Mouse (Mus musculus): ENCODE measurements around the gene Mrgbp.

Gene Mrgbp

DNA sequence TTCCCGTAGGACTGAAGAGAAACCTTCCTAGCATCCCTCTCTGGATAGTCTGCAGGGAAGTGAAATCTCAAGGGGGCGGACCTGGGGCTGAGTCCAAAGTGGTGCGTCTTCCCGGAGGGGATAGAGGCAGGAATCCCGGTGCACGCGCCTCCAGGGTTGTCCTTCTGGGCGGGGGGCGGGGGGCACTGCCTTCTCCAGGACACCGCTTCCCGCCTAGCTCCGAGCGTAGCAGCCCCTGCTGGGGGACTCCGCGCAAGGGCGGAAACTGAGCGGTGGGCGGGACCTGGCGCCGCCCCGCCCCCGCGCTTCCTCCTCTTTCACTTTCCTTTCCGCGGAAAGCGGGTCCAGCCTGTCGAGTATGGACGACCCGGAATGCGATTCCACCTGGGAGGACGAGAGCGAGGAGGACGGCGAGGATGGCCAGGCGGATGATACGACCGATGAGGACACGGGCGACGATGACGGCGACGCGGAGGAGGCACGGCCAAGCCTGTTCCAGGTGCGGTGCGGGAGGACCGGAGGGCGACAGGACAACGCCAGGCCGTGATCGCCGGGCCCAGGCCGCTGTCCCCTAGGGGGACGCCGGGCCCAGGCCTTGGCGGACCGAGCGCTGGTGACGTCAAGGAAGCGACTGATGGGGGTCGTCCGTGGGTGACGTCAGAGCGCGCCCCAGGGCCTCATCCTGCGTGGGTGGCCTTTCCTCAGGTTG, 8.2 kb downstream of the Mrgbp start, which contains the start of gene Ogfr:
Ogfr (plus strand) TSS at position 123 of the 709 bp plus-strand sequence.
- DNase-seq (ENCODE audit: low spot score), result peak; percentile 88

- DNase-seq (ENCODE audit: low spot score), result no peak
Measured at GRCm38 (mm10) chr2:180597490-180597889, 16.4 kb downstream of the Mrgbp start, which contains the start of gene Col9a3. Gene Col9a3, plus strand, starts transcription at chr2:180597790.

DNA sequence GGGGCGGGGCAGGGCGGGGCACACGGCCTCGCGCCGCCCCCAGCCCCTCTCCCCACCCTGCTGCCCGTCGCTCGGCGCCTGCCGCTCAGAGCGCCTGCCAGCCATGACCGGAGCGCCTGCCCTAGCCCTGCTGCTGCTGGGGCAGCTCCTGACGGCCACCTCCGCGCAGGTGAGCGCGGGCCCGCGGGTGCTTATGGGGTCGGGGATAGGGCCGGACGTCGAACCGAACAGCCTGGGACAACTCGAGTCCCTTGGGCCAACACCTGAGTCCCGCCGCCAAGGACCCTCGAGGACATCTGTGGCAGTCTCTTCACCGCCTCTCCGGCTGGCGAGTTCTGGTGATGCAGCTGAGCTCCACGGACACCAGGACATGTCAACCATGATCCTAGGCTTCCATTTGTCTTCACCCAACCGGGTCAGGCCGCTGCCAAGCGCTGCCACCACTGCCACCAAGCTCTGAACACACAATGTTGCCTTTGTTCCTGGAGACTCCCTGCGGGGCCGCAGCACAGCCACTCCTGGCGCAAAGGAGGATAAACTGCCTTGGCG, 17.1 kb downstream of the Mrgbp start:
- peak; percentile 55 for DNase-seq (ENCODE audit: low spot score)

DNA sequence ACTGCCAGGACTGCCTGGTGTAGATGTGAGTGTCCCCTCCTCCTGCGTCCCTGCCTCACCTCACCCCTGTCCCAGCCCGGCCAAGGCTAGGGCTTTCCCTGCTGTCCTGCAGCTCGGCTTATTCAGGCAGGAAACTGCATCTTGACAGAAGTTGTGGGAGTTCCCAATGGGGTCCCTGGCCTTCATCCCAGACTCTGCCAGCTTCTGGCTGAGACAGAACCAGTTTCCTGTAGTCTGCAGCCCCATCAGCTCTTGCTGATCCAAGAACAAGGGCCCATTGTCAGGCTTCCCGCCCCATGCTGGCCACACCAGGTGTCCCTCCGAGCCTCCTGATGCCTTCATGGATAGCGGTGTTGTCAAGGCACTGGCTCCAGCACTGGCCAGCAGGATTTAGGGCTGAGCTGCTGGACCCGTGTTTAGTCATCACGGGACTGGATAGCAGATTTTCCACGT, 19.5 kb downstream of the Mrgbp start:
- no peak for DNase-seq (ENCODE audit: low spot score)

GRCm38 (mm10) chr2:180604781-180605180, 23.7 kb downstream of the Mrgbp start:
- no peak for DNase-seq (ENCODE audit: low spot score)

- no peak for DNase-seq (ENCODE audit: low spot score)
Measured at GRCm38 (mm10) chr2:180610283-180610682, 29.2 kb downstream of the Mrgbp start.

- no peak for DNase-seq (ENCODE audit: low spot score)
Measured at GRCm38 (mm10) chr2:180611882-180612281, 30.8 kb downstream of the Mrgbp start.

Measured in retina, embryonic 14.5 days (tissue).